Mouse (Mus musculus) heart, postnatal 25 days (tissue): Measurements from ENCODE around the gene Ccdc121. TPM values are rescaled to one million over a fixed set of nuclear protein-coding genes. Genes with fewer than 3 reads are reported as not detected.
"Not testable (repeated sequence)": the region's sequence is repeated elsewhere in the genome, so short reads cannot be mapped to it uniquely, and the experiment has no call there.

Experiments
- DNase-seq: peaks from one replicate; pipeline ENCODE4 v3.0.0; 2022; ENCODE audit warnings: low spot score
- intact Hi-C: fragments of 180-260 bp; cut with DNase I; formaldehyde crosslinking; loops from one replicate; pipeline ENCODE4 v1.15.1; 2025
- total RNA-seq, 2 experiments: library from RNA; stranded (reverse); gene quantifications; 2 replicates each; pipeline ENCODE4 v1.2.3; 2021

Gene Ccdc121
- total RNA-seq, 2 experiments from 2014 or later = not detected

DNA sequence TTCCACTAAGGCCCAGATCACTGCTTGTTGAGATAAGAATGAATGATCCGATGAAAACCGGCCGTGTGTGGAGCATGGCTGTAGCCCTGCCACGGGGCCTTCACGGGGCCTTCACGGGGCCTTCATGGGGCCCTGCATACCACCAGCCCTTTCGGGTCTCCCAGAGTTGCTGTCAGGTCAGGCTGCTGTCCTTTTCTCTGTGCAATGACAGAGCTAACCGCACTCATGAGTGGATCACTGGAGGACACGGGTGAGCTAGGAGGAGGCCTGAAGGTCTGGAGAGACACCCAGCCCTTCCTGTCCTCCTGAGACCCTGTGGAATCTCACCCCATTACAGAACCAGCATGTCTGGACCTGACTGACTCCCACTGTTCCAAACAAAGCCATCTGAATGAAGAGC, 6.8 kb upstream of the Ccdc121 start:
- intact Hi-C loops = no loop called here
- DNase-seq = no peak

DNA sequence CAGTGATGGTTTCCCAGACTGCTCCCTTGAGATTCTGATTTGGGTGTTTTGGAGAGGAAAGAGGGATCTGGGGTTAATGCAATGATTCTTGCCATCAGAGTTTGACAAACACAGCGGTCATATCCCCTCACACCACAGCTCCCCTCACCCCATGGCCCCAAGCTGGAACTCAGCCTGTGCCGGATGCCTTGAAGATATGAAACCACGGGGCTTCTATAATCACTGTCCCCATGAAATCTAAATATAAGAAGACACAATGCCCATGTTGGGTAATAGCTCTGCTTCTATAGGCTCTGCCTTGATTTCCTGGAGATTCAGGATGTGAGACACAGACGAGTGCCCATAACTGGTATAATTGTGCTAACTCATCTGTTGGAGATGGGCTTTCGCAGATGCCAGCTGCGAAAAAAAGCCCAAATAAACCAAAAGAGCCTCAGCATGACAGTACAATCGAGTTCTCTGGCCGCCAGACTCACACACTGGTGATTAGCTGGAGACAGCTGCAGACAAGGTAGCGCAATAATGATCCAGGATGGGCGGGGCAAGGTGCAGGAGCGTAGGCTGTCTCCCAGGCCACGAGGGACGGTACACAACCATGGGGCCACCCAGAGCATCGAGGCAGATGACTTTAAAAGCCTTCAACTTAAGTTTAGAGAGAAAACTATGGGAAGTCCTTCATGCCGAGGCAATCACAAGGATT, 1.3 kb upstream of the Ccdc121 start:
- intact Hi-C loops = no loop called here
- no peak for DNase-seq

DNA sequence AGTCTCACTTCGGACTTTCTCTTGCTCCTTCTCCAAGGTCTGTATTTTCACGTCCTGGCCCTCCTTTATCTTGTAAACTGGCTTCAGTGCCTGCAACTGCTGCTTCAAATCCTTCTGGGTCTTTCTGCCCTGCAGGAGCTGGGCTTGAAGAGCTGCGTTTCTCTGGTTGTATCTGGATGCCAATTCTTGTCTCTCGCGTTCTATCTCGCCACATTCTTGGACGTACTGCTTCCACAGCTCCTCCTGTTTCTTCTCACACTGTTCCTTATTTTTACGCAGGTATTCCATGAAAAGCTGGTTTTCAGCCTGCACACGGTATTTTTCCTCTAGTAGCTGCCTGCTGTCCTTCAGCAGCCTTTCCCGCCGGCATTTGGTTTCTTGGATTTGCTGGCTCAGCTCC, 396 bp downstream of the Ccdc121 start:
- DNase-seq, intact Hi-C loops: not testable (repeated sequence)

DNA sequence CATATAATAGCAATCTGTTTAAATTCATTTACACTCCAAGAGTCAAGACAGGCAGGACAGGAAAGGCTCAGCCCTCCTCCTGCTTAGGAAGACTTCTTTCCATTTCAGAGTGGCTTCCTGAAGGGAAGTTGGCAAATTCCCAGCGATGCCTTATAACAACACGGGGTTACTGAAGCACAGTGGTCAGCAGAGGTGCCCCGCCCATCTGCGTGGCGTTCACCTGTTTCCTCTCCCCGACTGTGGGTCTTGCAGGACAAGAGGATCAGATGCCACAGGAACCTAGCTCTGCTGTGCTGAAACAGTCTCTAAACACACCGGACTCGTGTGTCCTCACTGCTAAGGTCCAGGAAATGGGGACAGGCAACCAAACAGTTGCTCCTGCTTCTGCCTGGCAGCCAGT, 5.9 kb downstream of the Ccdc121 start:
- no peak for DNase-seq
- intact Hi-C loops = no loop called here

DNA sequence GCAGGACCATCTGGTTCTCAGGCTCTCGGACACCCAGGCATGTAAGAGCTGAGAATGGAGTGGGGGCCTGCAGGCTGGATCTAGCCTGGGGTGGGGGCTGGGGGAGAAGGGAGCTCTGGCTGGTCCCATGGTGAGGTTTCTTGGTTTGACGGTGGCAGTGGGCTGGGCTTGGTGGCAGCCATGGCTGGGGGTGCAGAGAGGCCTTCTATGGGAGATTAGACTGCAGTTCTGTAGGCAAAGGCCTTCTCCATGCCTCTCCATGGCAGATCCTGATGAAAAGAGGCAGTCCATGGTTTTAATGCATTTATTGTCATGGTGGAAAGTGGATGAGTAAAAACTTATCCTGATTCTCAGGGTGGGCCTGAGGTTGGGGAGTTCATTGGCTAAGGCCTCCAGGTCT, 7.8 kb downstream of the Ccdc121 start:
- no peak for DNase-seq
- intact Hi-C loops = no loop called here

DNA sequence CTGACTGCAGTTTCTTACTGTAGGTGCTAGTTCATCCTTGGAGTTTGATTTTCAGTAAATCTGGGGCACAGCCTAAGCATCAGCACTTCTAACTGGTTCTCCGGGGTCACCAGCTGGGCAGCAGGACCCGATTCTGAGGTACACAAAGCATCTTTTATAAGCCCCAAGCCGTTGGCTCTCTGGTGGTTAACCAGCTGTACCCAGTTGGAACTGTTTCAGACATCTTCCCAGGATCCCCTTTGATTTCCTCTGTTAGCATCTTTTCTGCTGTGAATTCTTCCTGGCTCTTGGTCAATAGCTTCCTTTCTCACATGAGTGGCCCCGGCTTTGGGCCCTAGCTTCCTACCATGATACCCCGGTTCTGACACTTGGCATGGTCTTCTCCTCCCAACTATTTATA, 26.6 kb downstream of the Ccdc121 start:
- intact Hi-C loops = no loop called here
- no peak for DNase-seq

DNA sequence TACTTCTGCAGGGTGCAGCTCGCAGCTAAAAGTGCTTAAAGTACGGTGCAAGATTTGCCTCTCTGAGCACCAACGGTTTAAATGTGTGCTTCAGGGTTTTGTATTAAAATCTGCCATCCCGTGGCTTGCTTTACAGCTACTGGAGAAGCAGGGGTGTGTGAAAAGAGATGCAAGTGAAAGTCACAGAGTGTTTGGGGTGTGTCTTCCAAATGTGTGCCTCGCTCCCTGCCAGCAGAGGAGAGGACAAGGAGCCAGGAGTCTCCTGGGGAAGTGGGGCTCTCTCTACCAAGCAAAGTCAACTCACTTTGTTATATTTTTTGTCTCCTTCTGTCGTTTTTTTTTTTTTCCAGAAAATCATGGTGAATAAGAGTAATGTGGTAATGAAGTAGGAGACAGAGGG, 34.7 kb downstream of the Ccdc121 start:
- intact Hi-C loops = no loop called here
- DNase-seq = no peak

DNA sequence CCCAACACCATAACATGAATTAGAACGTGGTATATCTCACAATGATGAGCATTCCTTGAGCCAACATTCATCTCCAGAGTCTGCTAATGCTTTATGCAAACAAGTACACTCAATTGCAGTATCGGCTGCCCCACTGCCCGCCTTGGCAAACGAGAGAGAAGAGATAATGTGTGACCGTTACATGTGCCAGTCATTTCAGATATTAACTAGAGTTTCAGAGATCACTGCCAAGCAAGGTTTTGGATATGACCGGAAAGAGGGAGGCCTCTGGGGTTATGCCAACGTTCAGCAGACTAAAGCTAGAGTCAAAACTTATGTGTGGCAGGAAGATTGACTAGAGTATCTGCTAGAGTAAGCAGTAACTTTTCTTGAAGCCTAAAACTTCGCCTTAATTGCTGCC, 35.1 kb downstream of the Ccdc121 start:
- intact Hi-C loops = no loop called here
- no peak for DNase-seq

DNA sequence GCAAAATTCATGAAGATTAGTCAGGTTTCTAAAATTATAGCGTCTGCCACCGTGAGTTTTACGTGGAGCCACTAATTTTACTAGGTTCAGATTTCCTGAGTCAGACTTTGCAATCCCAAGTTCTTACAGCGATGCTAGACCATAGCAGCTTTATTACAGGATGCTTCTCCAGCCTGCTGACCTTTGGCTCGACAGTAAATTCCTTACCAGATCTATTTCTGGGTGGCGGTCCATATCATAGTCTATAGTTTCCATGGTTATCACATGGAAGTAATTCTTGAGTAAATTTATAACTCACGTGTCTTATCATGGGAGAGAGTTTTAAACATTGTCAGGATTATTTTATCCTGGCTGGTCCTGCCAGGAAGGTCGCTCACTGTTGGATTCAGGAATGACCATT, 41.8 kb downstream of the Ccdc121 start:
- intact Hi-C loops = no loop called here
- DNase-seq = no peak

DNA sequence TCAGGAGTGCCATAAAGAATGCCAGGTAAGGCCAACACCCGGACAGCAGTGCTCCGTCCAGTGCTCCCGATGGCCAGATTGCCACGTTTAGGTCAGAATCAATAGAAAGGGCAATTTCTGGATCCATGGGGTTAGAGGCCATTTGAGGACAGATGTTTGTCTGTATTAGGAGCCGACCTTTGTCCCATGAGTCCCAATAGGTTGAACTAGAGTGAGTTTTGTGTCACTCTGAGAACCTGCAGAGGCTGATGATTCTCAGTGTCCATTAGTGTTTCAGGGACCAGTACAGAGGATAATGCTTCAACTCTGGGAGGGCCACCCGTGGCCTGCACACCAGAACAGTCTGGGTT, 44.0 kb downstream of the Ccdc121 start:
- DNase-seq = no peak
- intact Hi-C loops = no loop called here

DNA sequence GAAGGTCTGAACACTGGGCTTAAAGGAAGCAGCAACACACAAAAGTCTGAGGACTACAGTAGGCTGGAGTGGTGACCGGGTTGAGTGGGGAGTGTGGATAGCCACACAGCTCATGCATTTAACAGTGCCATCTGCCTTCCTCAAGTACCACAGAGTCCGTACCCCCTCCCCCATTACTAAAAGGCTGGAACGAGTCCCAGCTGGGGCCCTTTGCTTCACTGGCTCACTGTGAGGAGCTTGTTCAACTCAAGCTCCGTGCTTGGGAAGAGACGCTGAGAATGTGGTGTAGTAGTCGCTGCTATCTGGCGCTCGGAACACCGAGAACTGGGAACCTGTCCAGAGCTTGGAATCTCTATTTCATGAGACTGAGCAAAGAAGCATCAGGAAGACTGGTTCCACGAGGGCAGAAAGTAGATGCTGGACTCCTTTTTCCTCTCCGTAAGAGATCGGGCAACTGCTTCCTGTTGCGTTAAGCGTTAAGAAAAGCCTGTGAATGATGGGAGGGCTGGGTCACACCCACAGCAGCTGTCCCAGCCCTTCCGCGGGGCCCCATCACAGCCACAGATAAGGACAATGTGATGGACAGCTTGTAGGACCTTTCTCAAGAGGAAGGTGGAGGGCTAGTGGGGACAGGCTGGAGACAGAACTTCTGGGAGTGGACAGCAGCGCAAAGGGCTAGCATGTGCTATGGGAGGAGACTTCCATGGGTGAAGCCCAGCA, 44.5 kb downstream of the Ccdc121 start:
- DNase-seq = no peak
- intact Hi-C loops = no loop called here

DNA sequence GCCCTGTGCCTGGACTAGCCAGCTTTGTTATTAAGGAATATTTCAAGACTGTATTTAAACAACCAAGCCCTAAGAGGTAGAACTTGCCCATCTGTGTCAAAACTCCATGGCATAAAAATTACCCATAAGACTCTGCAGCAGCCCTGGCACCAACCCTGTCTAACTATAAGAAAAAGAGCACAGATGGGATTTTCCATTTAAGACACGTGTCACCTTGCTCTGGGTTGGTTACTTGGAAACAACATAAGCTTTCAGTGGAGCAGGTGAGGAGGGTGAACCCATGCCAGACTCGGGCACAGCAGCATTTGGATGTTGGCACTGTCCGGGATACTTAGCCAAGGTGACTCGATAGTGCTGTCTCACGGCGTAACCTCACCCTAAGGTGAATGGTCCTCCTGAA, 45.2 kb downstream of the Ccdc121 start:
- intact Hi-C loops = no loop called here
- DNase-seq = no peak

DNA sequence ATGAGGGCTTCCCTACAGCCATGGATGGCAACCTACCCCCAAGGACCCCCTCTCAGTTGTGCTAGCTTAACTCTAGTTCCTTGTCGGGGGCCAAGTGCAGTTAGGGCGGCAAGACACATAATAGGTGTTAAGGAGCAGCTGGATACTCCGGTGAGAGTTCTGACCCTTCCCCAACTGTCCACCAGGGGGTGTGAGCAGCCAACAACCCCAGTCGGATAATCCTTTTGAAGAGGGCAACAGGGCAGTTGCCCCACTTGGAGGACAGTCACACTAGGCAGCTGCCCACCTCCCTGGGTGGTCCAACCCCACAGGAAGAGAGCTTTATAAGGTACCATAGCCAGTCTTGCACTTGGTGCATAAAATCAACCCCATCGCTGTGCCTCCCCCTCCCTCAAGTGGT, 46.2 kb downstream of the Ccdc121 start:
- intact Hi-C loops = loop anchor here (2.0 kb wide), 1 partner anchor 80 kb away; no protein-coding TSS in a partner anchor
- DNase-seq = no peak

DNA sequence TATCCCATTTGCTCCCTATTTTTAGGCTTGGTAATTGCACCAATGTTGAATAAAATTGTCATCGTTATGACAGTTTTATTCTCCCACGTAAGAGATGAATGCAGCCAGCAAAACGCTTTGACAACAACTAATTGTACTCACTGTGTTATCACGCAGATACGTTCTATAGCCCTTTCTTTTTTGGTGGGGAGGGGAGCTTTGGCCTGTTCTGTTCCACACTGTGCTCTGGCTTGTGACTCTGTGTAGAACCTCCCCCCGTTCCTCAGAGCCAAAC, 48.4 kb downstream of the Ccdc121 start:
- no peak for DNase-seq
- intact Hi-C loops = no loop called here

DNA sequence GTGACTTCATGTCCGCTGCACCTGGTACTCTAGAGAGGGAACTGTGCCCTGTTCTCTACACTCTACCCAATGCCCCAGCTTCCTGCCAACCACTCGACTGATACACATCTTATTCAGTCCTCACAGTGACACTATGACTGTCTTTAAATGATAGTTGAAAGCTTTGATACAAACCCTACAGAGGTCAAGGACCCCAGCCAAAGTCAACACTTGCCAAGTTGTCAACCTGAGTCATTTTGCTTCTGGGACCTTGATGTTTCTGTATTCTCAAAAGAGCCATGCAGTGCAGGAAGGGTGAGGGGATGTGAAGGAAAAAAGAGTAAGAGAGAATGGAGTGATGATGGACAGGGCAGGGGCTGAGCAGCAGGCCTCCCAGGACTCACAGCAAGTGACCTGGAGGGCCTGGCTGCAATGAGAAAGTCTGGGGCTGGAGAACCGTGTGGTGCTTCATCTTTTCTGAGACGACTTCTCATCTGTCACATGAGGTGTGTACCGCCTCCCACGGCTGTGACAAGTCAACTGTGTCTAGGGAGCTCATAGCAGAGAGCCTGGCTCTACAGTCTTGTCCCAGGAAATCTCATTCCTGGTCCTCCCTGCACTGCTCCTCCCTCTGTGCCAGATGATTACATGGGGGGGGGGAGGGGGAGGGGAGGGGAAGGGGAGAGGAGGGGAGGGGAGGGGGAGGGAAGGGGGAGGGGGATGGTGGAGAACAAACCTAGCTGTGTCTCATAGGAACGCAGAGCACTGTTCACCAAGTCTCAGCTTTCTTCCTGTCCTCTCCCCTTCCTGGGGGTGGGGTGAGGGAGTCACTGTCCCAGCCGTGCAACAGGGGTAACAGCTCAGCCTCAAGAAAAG, 49.0 kb downstream of the Ccdc121 start:
- no peak for DNase-seq
- intact Hi-C loops = no loop called here

DNA sequence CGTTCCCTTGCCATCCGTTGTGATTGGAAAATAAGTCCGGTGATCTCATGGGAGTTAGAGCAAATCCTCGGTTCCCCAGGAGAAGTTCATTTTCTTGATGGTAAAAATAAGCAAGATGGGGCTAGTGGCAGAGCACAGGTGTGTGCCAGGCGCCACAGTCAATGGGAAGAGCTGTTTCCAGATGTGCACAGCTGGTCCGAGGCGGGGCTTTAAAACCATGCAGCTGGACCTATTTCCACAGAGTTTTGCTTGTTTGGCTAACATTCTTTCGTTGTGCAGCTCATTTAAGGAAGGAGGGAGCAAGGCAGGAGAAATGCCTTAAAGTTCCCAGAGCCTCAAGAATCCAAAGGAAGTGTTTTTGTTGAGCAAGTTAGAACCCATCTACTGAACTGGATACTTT, 49.8 kb downstream of the Ccdc121 start:
- intact Hi-C loops = no loop called here
- DNase-seq = no peak

DNA sequence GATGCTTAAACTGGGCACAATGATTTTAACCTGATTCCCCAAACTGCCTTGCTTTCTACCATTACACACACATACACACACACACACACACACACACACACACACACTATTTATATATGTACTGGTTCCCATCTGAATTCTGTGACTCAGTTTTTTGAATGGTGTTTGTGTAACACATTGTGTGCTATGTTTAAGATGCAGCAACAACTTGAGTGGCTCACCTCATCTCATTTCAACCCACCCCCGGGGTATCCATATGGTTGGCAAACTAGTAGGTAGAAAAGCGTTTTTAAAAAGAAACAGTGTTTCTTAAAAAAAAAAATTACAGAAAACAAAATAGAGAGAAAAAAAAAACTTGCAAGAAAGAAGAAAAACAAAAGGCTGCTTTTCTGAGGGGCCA, 51.0 kb downstream of the Ccdc121 start:
- intact Hi-C loops = no loop called here
- no peak for DNase-seq
